Mouse (Mus musculus) megakaryocyte progenitor cell, adult 5-6 weeks (primary cell): ENCODE results near the gene Esrra. TPM values are rescaled to one million over a fixed set of nuclear protein-coding genes. Genes with fewer than 3 reads are reported as not detected.
A peak's percentile ranks its signal among the peaks of the same experiment; 100 is the strongest.

Experiments
- ATAC-seq: replicated peaks from 2 replicates; pipeline ENCODE4 v1.8.0; 2016; ENCODE audit warnings: mild to moderate bottlenecking, moderate TSS enrichment, inconsistent platforms; ENCODE audit not compliant: poor library complexity
- total RNA-seq, 2 experiments: library from RNA; stranded (forward) in 1 of 2; stranded (reverse) in 1 of 2; fragments of 157-497, 149-512 nt in 1 of 2; fragments of 200-1000 nt in 1 of 2; gene quantifications; 2 replicates each; pipeline versions ENCODE4 v1.2.3 to v1.2.4; 2015 to 2017

Esrra gene
- total RNA-seq (2015) (8.5 and 10.2 TPM in 2 replicates), total RNA-seq (2017) (23.9 and 27.5 TPM in 2 replicates)

DNA sequence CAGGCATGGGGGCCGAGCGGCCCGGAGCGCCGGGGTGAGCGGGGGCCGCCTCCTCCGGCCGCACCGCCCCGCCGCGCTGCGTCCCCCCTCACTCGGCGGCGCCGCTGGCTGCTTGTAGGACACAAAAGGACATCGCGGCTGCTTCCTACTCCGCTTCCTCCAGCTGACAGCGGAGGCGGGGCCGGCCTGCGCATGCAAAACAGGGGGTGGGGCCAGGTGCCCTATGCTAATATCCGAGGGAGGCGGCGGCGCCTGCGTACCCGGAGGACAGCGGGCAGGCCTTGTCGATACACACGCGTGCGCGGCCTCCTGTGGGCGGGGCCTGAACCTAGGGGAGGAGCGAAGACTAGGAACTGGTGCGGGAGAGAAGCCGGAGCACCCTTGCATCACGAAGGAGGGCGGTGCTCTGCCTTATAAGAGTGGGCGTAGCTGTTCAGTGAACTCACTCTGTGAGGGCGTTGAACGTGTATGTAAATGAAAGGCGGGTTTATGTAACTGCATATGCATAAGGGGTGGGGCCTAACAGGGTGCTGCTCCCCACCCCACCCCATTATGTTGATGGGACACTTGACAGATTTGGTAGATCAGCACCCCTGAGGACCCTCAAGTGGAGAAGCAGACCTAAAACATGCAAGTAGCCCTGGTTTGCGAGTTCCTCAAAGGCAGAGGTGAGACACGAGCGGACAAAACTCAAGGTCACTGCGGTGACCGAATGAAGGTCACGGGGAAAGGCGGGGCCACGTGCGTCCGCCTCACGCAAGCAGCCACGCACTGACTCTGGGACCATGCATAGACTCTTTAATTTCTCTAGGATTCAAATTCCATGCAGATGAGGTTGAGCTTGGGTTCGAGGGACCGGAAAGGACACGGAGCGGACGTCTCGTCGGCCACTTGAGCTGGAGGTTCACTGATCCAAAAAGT is at the start of gene Esrra:
Gene Esrra (minus strand): TSS at position 167 of the 921 bp plus-strand sequence.
- ATAC-seq = peak; percentile 86

DNA sequence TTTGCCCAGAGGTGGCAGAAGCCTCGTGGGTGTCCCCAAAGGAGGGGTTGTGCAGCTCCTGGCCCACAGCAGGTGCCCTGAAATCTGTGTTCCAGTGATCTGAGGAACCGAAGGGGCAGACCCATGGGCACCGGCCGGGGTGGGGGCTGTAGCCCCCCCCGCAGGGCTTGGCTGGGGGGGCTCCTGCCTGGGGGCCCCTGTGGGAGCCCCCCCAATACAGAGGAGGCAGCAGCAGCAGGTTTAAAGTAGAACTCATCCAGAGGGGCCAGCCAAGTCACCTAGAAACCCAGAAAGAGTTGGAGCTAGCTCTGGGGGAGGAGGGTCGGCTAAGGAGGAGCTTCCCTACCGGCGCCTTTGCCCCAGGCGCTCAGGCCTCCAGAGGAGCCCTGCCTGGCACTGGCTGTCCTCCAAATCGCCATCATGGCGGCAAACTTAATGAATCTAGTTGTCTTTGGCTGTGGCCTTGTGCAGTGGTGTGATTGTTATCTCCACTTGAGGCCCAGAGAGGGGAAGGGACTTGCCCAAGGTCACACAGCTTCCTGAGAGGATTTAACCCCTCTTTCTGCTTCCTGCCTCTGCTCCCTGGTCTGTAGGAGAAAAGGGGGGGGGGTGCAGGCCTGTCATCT is 49.0 kb upstream of the Esrra start:
- no peak for ATAC-seq

DNA sequence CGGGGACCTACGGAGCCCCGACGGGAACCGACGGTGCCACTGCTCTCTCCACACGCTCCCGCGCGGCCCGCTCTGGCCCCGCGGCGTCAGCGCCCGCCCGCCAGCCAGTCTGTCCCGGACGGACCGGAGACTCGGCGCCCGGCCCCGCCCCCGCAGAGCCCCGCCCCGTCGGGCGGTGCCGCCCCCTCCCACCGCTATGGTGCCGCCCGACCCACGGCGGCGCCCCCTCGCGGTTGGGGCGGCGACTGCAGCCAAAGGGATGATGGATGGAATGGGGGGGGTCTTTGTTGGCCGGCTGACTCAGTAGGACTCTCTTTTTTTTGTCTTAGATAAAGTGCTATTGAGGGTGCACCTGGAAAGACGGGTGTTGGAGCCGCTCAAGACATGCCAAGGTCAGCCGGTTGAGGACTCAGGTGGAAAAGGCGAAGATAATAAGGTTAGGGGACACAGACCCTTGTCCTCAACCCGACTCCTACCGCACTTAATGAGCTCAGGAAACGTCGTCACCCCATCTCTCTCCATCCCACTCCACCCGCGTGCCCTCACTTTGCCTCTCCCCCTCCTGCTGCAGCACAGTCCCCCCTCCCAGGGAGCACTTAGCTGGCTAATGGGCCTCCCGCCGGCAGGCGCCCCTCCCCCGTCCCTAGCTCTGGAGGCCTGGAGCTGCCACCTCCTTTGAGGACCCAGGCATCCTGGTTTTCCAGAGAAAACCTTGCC is 48.2 kb upstream of the Esrra start:
- peak; percentile 51 for ATAC-seq

DNA sequence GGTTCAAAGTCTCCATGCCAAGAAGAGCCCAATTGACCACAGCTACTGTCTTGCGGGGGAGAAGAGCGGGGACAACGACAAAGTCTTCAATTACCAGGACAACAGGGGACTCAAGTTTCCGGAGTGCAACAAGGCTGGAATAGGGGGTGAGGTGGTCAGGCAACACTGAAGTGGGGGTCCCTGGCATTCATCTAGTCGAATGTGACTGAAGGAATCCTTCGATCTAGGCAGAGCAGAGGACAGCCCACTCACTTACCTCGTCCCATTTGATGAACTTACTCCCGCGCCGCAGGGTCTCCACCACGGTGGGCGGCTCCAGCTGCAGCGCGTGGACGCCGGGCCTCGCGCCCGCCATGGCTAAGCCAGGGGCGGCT is 47.7 kb upstream of the Esrra start:
- no peak for ATAC-seq

DNA sequence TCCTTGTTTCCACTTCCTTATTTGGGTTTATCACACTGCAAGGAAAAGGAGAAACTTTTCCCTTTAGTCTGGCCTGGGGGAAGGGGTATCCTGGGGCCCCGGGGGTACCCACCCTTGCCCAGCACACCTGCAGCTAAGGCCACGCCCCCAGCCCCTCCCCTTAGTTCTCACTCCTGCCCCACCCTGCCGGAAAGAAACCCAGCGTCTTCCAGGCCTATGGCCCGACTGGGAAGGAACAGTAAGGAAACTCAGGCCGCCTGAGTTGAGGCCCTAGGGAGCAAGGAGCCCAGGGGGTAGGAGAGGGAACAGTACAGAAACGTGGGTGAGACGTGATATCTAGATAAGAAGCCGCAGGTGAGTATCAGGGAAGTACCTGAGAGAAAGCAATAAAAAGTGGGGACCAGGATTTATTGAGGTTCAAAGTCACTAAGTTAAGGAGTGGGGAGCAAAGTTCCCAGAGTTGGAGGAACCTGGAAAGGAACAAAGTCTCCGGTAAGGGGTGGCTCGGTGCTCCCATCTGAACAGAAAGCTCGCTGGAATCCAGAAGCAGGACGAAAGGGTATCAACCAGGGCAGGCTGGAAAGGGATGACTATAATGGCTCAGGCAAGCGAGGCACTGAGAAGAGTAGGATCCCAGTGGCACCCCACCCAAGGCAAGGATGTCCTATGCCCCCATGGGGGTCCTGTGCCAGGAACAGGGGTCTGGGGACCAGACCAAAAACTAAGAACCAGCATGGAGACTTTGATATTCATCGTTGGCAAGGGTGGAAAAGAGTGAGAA is 47.1 kb upstream of the Esrra start:
- no peak for ATAC-seq

DNA sequence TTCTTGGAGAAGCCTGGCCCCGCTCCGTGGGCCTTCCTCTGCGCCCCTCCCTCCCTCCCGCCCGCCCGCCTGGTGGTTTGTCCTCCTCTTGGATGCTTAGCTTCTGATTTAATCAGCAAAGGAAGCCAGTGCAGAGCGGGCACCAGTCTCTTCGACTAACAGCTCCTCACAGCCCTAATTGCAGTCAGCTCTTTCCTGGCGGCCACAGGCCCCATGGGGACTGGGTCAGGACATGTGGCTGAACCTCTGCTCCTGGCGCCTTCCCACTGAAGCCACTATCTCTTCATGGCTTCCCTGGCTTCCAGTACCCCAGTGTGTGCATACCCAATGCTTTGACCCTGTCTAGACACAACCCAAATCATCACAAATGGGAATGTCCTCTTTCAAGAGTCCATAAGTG is 34.8 kb upstream of the Esrra start:
- no peak for ATAC-seq

GRCm38 (mm10) chr19:6955424-6955823 is 33.8 kb upstream of the Esrra start:
- ATAC-seq = no peak

DNA sequence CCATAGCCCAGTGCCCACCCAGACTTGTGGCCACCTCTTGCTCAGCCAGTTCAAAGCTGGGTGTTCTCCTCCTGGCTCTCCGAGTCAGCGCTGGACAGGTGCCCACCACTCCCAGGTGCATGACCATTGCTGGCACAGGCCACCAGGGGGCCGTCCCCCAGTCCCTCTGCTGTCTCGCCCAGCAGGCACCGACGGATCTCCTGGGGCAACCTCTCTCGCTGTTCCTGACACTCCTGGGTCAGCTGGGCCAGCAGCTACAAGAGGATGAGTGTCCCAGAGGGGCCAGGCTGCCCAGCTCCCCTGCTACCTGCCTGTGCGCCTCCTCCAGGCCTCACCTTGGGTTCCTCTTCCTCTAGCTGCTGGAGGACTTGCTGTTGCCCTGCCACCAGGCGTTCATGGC is 32.4 kb upstream of the Esrra start:
- no peak for ATAC-seq

DNA sequence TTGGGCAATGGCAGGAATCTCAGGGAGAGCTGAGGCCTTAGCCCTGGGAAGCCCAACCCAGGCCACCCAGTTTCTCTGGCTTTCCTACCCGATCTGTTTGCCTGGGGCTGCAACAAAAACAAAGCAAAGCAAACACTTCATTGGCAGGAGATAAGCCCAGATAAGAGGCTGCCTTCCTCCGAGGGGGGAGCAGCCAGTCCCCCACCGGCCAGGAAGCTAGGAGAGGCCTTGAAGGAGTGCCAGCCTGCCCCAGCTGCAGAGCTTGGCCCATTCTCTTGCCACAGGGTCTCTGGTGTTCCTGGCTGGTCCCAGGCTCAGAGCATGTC is 31.1 kb upstream of the Esrra start:
- ATAC-seq = no peak

DNA sequence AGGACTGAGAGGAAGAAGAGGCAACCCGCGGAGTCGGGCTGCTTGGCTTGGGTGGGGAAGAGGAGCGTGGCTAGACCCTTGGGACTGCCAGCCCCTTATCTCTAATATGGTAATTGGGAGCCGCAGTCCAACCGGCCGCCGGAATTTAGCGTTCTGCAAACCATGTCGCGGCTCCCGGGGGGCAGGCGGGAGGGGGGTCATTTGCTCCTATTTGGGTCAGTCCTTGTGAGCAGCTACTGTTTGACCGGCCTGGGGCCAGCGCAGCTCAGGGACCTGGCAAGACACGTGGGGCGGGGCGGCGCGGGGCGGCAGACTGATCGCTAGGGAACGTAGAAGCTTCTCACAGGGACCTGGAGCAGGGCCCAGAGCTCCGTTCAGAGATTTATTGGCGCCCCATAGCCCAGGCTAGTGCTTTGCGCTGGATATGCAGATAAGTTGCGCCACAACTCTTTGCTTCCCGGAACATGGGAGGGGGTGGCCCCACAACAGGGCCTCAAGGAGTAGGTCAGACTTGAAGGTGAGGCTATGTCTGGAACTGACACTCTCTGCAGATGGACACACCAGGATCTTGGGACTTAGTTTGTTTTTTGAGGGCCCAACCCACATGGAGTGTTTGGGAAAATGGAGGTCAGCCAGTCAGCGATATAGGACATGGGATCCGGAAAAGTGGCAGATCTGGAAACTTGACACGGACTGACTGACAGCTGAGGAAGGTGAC is 30.5 kb upstream of the Esrra start:
- peak; percentile 40 for ATAC-seq

DNA sequence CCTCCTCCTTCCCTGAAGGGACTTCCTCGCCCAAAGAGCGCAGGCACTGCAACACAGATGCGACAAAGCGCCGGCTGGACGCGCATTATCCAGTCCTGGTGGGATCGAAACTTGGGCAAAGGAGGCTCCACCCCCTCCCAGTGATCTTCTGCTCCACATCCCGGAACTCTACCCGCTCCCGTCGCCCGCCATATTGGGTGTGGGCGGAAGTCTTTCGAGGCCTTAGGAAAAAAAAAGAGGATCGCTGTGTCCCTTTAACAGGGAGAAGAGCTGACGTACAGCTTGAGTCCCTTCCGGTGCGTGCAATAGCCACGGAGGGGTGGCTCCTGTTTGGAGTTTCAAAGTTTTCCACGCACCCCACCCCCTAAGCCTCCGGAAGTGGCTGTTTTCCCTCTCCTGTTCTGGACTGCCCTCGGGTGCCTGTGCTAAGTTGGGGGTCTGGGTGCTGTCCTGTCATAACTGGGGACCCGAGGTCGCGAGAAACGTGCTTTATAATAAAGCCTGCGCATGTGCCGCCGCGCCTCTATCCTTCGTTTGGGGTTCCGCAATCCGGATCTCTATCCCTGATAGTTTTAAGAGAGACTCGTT is 29.9 kb upstream of the Esrra start:
- ATAC-seq = peak; percentile 75

- 0 out of 2 replicates have a peak, but pooled peaks have one; percentile 12 for ATAC-seq
These were observed 29.1 kb upstream of the Esrra start for GRCm38 (mm10) chr19:6950613-6951153.

GRCm38 (mm10) chr19:6949951-6950350 is 28.3 kb upstream of the Esrra start:
- ATAC-seq = no peak

- no peak for ATAC-seq
These were observed 27.9 kb upstream of the Esrra start for GRCm38 (mm10) chr19:6949532-6949931.

DNA sequence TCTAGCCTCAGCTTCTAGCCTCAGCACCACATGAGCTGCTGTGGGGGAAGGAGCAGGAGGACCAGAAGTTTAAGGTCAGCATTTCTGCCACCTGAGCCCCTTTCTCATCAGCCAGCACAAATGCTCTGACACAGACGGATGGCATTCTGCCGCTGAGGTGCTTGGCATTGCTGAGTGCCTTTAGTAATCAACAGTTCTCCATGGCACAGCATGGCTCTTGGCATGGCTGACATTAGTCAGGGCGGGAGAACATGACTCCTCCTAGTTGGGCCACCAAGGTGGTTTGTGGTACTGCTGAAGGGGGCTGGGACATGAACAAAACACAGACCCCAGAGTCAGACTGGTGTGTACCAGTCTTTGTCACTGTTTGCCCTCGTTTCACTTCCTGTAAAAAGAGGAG is 26.6 kb upstream of the Esrra start:
- no peak for ATAC-seq

DNA sequence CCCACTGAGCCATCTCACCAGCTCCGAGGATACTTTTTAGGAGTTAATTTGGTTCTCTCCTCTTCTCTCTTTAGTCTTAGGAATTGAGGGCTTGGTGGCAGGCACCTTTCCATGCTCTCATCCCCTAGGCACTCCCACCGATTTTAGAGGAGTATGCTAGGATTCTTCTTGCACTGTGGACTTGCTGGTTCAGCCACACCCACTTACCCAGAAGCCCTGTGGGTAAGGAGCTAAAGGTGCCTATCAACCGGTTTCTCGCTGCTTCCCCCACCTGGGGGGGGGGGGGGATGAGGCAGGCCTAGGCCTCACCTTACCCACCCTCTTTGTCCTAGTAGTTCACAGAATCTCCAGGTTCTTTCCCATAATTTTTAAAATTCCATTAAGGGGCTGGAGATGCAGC is 26.1 kb upstream of the Esrra start:
- no peak for ATAC-seq

DNA sequence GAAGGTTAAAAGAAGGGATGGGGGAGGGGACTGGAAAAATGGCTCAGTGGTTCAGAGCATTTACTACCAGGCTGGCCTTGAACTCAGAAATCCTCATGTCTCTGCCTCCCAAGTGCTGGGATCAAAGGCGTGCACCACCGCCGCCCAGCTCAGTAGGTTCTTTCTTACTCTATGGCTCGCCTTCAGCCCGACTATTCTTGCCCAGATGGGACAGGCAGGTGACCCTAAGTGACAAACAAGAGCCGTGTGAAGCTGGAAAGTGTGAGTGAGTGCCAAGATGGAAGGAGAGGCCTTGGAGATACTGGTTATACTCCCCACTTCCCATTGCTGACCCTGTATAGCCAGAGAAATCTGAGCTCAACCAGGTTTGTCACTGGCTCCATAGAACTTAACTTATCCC is 22.1 kb upstream of the Esrra start:
- no peak for ATAC-seq

DNA sequence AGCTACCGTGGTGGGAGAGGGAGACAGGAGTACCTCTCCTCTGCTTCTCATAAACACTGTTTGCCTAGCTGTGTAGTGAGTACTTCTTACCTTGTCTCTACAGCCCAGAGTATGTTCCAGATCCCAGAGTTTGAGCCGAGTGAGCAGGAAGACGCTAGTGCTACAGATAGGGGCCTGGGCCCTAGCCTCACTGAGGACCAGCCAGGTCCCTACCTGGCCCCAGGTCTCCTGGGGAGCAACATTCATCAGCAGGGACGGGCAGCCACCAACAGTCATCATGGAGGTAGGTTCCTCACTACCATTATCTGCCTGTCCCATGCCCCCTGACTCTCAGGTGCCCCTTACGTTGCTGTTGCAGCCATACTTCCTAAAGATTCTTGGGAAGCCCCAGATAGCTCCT is 21.2 kb upstream of the Esrra start:
- ATAC-seq = no peak

- ATAC-seq = peak; percentile 77
These were observed 20.7 kb upstream of the Esrra start, which contains the start of gene Gpr137 for GRCm38 (mm10) chr19:6942249-6942691. Gene Gpr137 (minus strand): TSS chr19:6942480.
